Mouse (Mus musculus): ENCODE data around the gene Gm8122. TPM values are rescaled to one million over a fixed set of nuclear protein-coding genes. Genes with fewer than 3 reads are reported as not detected.

Gene Gm8122
- polyA plus RNA-seq, 1 experiment, result not detected

Other genes starting within 250 kb of the Gm8122 start
- not detected in 2 replicates for gene Gm8082, start 241.7 kb downstream of the Gm8122 start, polyA plus RNA-seq (2012; rRNA removed)
- not detected in 2 replicates for gene Gm10376, start 219.7 kb downstream of the Gm8122 start, polyA plus RNA-seq (2012; rRNA removed)
- not detected in 2 replicates for gene Gm8094, start 158.7 kb downstream of the Gm8122 start, polyA plus RNA-seq (2012; rRNA removed)
- gene Gm8104, start 134.7 kb downstream of the Gm8122 start, polyA plus RNA-seq (2012; rRNA removed), result 0.08 TPM in 2 replicates
- gene Gm7233, start 55.4 kb downstream of the Gm8122 start, polyA plus RNA-seq (2012; rRNA removed), result 0.06 and 0.10 TPM in 2 replicates
- not detected in 2 replicates for gene Gm8126, start 23.3 kb upstream of the Gm8122 start, polyA plus RNA-seq (2012; rRNA removed)
- gene Gm9732, start 39.7 kb upstream of the Gm8122 start, polyA plus RNA-seq (2012; rRNA removed), result 0.08 TPM in 1 of 2 replicates, not detected in the other
- not detected in 2 replicates for gene Gm8127, start 58.5 kb upstream of the Gm8122 start, polyA plus RNA-seq (2012; rRNA removed)
- gene 1700001F09Rik, start 112.5 kb upstream of the Gm8122 start, polyA plus RNA-seq (2012; rRNA removed), result not detected in 2 replicates
- not detected in 2 replicates for gene Gm8138, start 181.0 kb upstream of the Gm8122 start, polyA plus RNA-seq (2012; rRNA removed)